Mouse (Mus musculus): Measurements from ENCODE around the gene Sulf2.

DNA sequence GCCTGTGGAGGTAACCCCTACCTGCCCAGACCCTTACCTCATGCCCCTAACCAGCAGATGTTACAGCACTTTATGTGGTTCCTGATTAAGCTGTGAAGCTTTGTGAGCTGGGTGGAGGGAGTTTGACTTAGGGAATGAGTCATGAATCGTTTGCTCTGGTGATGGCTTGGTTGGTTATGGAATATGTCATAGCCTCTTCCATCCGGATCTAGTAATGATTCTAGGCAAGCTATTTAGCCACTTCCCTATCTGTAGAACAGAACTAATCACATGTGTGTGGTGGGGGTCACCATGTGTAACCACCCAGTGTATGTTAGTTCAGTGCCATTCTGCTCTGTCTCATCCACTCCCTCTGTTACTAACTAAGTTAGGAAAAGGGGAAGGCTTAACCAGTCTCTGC lies 110.5 kb downstream of the Sulf2 start:
- TF ChIP-seq POLR2A (IDR thresholded peaks at IDR 0.05; ENCODE audit: borderline replicate concordance, insufficient read depth, low read length) (no peak), CTCF (IDR thresholded peaks at IDR 0.05; ENCODE audit: borderline replicate concordance, insufficient read depth, low read depth, low read length) (no peak)
